Mouse (Mus musculus): ENCODE measurements at regions not wholly inside any gene's neighbourhood (a gene's known extent, or its start where the extent isn't known, plus 50 kb on each side); places are given as distances from the start of the nearest gene placed in this dataset.

DNA sequence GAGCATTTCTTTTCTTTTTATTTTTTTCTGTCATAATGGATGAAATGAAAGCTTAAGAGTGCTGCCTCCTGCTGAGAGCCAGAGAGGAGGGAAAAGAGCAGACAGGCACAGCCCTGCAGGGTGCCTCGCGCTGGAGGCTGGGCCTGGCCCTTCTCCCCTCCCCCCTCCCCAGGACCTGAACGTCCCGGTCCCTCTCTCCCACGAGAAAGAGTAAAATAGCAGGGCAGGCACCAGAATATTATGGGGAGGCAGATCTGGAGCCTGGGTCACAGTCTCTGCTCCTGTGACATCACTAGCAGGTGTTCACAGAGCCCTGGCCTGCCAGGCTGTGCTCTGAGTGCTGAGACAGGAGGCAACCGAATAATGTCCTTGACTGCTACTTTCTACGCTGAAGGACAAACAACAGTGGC, 103.3 kb upstream of the Sulf2 start:
- no peak for TF ChIP-seq POLR2A (IDR thresholded peaks at IDR 0.05; ENCODE audit: borderline replicate concordance, extremely low read depth, low read depth, low read length)
- no peak for TF ChIP-seq CTCF (IDR thresholded peaks at IDR 0.05; ENCODE audit: insufficient read depth, low read length)
